Comparison of ENCODE assay signal across 9 mouse cellular contexts in the genomic region with DNA sequence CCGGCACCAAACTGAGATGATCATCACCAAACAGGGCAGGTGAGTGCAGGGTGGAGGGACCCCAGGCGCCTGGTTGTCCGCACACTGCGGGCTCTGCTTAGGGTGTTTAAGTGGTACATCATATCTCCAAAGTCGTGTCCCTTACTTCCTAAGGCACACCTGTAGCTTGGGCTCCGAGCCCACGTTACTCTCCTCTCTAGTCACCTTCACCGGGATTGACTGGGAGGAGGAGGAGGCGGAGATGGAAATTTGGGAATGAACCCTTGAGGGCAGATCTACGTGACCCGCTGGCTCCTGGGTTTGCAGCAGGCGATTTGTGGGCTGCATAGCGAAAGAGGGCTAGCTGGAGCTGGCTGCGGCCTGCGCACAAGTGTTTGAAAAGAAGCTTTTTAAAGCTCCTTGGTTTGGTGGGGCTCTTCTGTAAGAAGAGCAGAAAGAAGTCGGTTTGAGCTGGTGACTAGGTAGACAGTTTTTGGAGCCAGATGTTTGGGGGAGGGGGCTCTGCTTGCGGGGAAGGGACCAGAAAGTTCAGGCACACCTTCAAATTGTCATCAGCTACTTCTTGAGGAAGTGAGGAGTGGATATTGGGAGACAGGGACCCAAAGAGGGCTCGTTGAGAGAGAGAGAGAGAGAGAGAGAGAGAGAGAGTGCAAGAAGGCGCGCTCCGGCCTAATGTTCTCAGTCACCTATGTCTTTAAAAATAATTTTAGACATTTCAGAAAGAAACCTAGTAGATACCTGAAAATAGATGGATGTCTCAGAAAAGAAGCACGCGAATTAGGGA. TPM values are rescaled to one million over a fixed set of nuclear protein-coding genes. Genes with fewer than 3 reads are reported as not detected.
DNase-seq lines count a peak whose midpoint lies in the region; ATAC-seq lines count a peak whose summit lies in the region.
"Had no signal": no experiment of that assay in that cellular context is flagged by ENCODE, and none has a peak within 500 bp of the region (broad histone marks: within the 10 kb centered on the region; RNA-seq: fewer than 3 reads in every experiment).

No protein-coding gene starts in this region.

- 11% methylated on average over 23 of the region's 23 CpGs for WGBS in heart, embryonic 14.5 days
- 2% methylated on average over 23 of the region's 23 CpGs for WGBS in embryonic facial prominence, embryonic 10.5 days
- 4% methylated on average over 23 of the region's 23 CpGs for WGBS in hindbrain, embryonic 15.5 days
- WGBS in midbrain, embryonic 14.5 days, result 1% methylated on average over 23 of the region's 23 CpGs

- peak overlapping the region in 1 of 2 experiments; percentile 47; a peak in 2 of 4 replicates for H3K4me3 ChIP-seq in heart, embryonic 14.5 days (ENCODE audit: control insufficient read depth in 1 of 2, insufficient read depth in 1 of 2, low read depth in 1 of 2, low read length in 2 of 2)
- peak overlapping the region; percentile 53 for H3K4me3 ChIP-seq in embryonic facial prominence, embryonic 10.5 days
- H3K4me3 ChIP-seq in hindbrain, embryonic 15.5 days, result peak overlapping the region; percentile 36
- peak overlapping the region; percentile 30 for H3K4me3 ChIP-seq in midbrain, embryonic 14.5 days (replicated peaks; ENCODE audit: low read depth, low read length)

- H3K4me1 ChIP-seq in heart, embryonic 14.5 days (ENCODE audit: control insufficient read depth in 2 of 2, insufficient read depth in 2 of 2, low read length in 2 of 2), result peaks cover 7 to 25% of the 10 kb centered on the region in 2 experiments; a peak in 3 of 4 replicates
- peaks cover 31% of the 10 kb centered on the region for H3K4me1 ChIP-seq in embryonic facial prominence, embryonic 10.5 days
- H3K4me1 ChIP-seq in hindbrain, embryonic 15.5 days (replicated peaks), result peaks cover 30% of the 10 kb centered on the region
- peaks cover 17% of the 10 kb centered on the region; the same call in 1 of the 2 replicates for H3K4me1 ChIP-seq in midbrain, embryonic 14.5 days (ENCODE audit: control insufficient read depth, insufficient read depth, low read length)

- no peaks in the 10 kb centered on the region for H3K9me3 ChIP-seq in heart, embryonic 14.5 days (ENCODE audit: control insufficient read depth, low read length)
- no peaks in the 10 kb centered on the region for H3K9me3 ChIP-seq in embryonic facial prominence, embryonic 10.5 days
- H3K9me3 ChIP-seq in hindbrain, embryonic 15.5 days, result no peaks in the 10 kb centered on the region
- H3K9me3 ChIP-seq in midbrain, embryonic 14.5 days (ENCODE audit: control insufficient read depth, low read length), result no peaks in the 10 kb centered on the region

- no peak for DNase-seq in heart, adult 9 months (ENCODE audit: low spot score in 2 of 2)
- DNase-seq in embryonic facial prominence, embryonic 10.5 days (ENCODE audit: low spot score), result peak; percentile 47
- no peak for DNase-seq in midbrain, embryonic 14.5 days
- DNase-seq in frontal cortex, postnatal 25 days (ENCODE audit: low spot score in 2 of 2), result no peak
- DNase-seq in ovary, adult 18-20 months (ENCODE audit: low spot score), result no peak
- DNase-seq in cerebellum, adult 9-11 months, result no peak

- ATAC-seq in heart, embryonic 14.5 days (ENCODE audit: insufficient number of reproducible peaks, insufficient read depth, low FRiP score, low read depth), result no peak
- ATAC-seq in hindbrain, embryonic 15.5 days (ENCODE audit: low FRiP score, low read depth), result no peak
- ATAC-seq in midbrain, embryonic 14.5 days (ENCODE audit: low FRiP score, low TSS enrichment), result no peak

- no peak overlapping the region for H3K27ac ChIP-seq in heart, embryonic 14.5 days (replicated peaks in 1 of 2; ENCODE audit: control insufficient read depth in 1 of 2, insufficient read depth in 1 of 2, low read depth in 2 of 2, low read length in 2 of 2)
- no peak overlapping the region for H3K27ac ChIP-seq in embryonic facial prominence, embryonic 10.5 days (replicated peaks)
- H3K27ac ChIP-seq in hindbrain, embryonic 15.5 days (replicated peaks), result no peak overlapping the region
- H3K27ac ChIP-seq in midbrain, embryonic 14.5 days (replicated peaks; ENCODE audit: low read depth, low read length), result no peak overlapping the region
- H3K27ac ChIP-seq: layer of hippocampus, adult 2 months had no signal

- no peak overlapping the region for H3K9ac ChIP-seq in heart, embryonic 14.5 days (ENCODE audit: low read length)
- H3K9ac ChIP-seq in hindbrain, embryonic 15.5 days, result no peak overlapping the region
- H3K9ac ChIP-seq in midbrain, embryonic 14.5 days (replicated peaks; ENCODE audit: low read length), result no peak overlapping the region

- peaks cover 87% of the 10 kb centered on the region for H3K27me3 ChIP-seq in heart, embryonic 14.5 days (ENCODE audit: control insufficient read depth, insufficient read depth, low read length)
- peaks cover 100% of the 10 kb centered on the region for H3K27me3 ChIP-seq in embryonic facial prominence, embryonic 10.5 days (replicated peaks; ENCODE audit: low read depth, poor library complexity, severe bottlenecking)
- H3K27me3 ChIP-seq in hindbrain, embryonic 15.5 days, result peaks cover 82% of the 10 kb centered on the region
- H3K27me3 ChIP-seq in midbrain, embryonic 14.5 days (ENCODE audit: control insufficient read depth, insufficient read depth, low read length), result peaks cover 93% of the 10 kb centered on the region

- peak overlapping the region; percentile 84 for H3K4me2 ChIP-seq in heart, embryonic 14.5 days (ENCODE audit: low read length)
- peak overlapping the region; percentile 54; the same call in 1 of the 2 replicates for H3K4me2 ChIP-seq in hindbrain, embryonic 15.5 days
- peak overlapping the region; percentile 52; the same call in 1 of the 2 replicates for H3K4me2 ChIP-seq in midbrain, embryonic 14.5 days (ENCODE audit: low read length)

- no peaks in the 10 kb centered on the region for H3K36me3 ChIP-seq in heart, embryonic 14.5 days (ENCODE audit: control insufficient read depth, insufficient read depth, low read length)
- H3K36me3 ChIP-seq in embryonic facial prominence, embryonic 10.5 days (replicated peaks), result no peaks in the 10 kb centered on the region
- no peaks in the 10 kb centered on the region for H3K36me3 ChIP-seq in hindbrain, embryonic 15.5 days
- no peaks in the 10 kb centered on the region for H3K36me3 ChIP-seq in midbrain, embryonic 14.5 days (ENCODE audit: control insufficient read depth, insufficient read depth, low read length)

RNA-seq across cellular contexts. Expression of gene Eomes, which starts 1.7 kb away (rescaled TPM):
- not detected in 2 replicates for polyA plus RNA-seq in heart, embryonic 14.5 days (2014; fragmentation: Nextera tagmentation; extraction: Ambion mirVana)
- 0.24 and 0.36 TPM in 2 replicates for polyA plus RNA-seq in embryonic facial prominence, embryonic 10.5 days (2016; fragmentation: Nextera tagmentation; extraction: Ambion mirVana)
- 1.7 and 2.3 TPM in 2 replicates for polyA plus RNA-seq in hindbrain, embryonic 15.5 days (2015; fragmentation: Nextera tagmentation; extraction: Ambion mirVana)
- polyA plus RNA-seq in midbrain, embryonic 14.5 days (2014; fragmentation: Nextera tagmentation; extraction: Ambion mirVana), result 1.6 and 1.9 TPM in 2 replicates

RNA-seq across cellular contexts. Expression of gene Golga4, which starts 26.4 kb away (rescaled TPM):
- polyA plus RNA-seq in heart, embryonic 14.5 days (2014; fragmentation: Nextera tagmentation; extraction: Ambion mirVana), result 61.0 and 64.0 TPM in 2 replicates
- polyA plus RNA-seq in embryonic facial prominence, embryonic 10.5 days (2016; fragmentation: Nextera tagmentation; extraction: Ambion mirVana), result 41.6 and 43.1 TPM in 2 replicates
- polyA plus RNA-seq in hindbrain, embryonic 15.5 days (2015; fragmentation: Nextera tagmentation; extraction: Ambion mirVana), result 46.2 and 48.6 TPM in 2 replicates
- 47.8 and 53.3 TPM in 2 replicates for polyA plus RNA-seq in midbrain, embryonic 14.5 days (2014; fragmentation: Nextera tagmentation; extraction: Ambion mirVana)
